Mouse (Mus musculus): Measurements from ENCODE around the gene Yars2.
A peak's percentile ranks its signal among the peaks of the same experiment; 100 is the strongest.
"Not testable (repeated sequence)": the region's sequence is repeated elsewhere in the genome, so short reads cannot be mapped to it uniquely, and the experiment has no call there.

The Yars2 gene

DNA sequence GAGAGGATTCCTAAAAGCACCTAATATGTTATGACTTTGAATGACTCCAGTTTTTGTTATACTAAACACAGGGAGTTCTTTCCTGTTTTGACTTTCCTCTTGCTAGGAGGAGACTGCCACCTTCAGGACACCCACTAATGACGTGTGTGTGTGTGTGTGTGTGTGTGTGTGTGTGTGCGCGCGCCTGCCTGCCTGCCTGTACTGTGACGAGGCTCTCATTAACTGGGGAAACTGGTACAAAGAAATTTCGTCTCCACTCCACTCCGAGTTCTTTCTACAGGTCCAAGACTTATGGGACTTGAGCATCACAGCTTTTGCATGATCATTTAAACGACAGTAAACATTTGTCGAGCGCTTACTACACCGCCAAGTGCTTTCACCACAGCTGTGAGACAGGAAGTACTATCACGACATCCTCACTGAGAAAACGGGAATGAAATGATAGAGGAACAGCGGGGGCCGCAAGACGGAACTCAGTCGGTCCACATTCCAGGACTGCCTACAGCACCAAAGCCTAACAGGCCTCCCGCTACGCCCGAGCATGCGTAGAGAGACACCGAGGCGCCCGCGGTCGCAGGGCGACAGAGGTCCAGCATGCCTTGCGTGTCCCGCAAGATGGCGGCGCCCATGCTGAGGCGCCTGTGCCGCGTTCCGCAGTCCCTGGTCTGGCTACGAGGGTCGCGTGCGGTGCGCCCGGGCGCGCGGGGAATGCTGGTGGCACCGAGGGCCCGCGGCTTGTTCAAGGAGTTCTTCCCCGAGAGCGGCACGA is at the start of gene Yars2:
Gene Yars2 (plus strand): TSS at position 597 of the 769 bp plus-strand sequence.
- peak; percentile 75 for DNase-seq (ENCODE audit: low read depth)

DNA sequence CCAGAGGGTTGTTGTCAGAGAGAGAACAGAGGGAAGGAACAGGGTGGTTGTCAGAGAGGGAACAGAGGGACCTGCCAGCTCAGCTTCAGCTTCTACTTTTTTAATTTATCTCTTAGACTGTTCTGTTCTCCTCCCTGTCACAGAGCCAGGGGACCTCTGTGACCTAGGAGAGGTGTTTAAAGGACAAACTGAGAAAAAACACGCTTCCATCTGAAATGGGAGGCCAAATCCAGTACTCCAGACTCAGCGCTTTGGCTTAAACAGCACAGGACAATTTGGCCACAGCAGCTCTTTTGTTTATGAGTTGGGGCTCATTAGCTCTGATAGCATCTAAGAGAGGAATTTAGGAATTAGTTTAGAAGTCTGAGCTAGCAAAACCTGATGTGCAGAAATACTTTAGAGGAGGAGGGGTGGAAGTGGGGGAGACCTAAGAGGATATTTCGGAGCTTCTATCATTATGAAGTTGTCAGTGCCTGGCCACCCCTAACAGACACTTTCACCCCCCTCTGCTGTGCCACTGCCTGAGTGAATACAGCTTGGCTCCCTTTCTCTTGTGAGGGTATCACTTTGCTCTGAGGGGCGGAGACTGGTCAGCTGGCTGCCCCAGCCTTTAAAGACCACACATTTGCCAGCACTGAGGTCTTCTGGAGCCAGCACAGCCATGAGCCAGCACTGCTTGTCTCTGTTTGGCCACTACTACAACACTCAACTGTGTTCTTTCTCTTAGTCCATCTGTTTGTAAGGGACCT is 49.3 kb upstream of the Yars2 start:
- no peak for DNase-seq (ENCODE audit: low read depth)

DNA sequence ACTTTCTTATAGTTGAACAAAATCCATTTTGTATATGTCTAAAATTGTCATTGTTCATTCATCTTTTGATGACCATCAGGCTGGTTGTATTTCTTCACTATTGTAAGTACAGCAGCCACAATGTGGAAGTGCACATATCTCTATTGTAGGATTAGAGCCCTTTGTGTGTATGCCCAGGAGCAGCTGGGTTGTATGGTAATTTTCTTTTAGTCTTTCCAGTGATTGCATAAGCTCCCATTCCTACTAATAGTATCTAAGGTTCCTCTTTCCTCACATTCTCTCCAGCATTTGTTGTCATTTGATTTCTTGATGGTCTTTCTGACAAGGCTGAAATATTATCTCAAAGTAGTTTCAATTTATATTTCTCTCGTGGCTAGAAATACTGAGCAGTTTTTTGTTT is 47.5 kb upstream of the Yars2 start:
- DNase-seq (ENCODE audit: low read depth): no peak

DNA sequence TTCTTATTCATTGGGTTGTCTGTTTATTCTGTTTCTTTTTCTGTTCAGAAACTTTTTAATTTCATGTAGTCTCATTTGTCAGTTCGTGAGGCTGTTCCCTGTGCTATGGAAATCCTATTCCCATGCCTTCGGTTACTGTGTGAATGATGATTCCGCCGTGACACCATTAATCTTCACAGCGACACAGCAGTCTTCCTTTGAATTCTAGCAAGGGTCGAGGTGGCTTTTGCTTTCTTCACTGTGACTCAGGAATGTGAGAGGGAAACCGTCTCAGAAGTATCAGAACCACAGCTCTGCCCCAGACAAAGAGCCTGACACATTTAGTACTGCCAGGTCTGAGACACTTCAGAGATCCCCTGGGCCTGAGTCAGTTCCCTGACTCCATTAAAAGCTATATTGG is 46.9 kb upstream of the Yars2 start:
- no peak for DNase-seq (ENCODE audit: low read depth)

- DNase-seq (ENCODE audit: low read depth): no peak
These were observed 46.1 kb upstream of the Yars2 start for GRCm38 (mm10) chr16:16256672-16257071.

GRCm38 (mm10) chr16:16260882-16261281 is 41.9 kb upstream of the Yars2 start:
- no peak for DNase-seq (ENCODE audit: low read depth)

- no peak for DNase-seq (ENCODE audit: low read depth)
These were observed 41.3 kb upstream of the Yars2 start for GRCm38 (mm10) chr16:16261481-16261880.

DNA sequence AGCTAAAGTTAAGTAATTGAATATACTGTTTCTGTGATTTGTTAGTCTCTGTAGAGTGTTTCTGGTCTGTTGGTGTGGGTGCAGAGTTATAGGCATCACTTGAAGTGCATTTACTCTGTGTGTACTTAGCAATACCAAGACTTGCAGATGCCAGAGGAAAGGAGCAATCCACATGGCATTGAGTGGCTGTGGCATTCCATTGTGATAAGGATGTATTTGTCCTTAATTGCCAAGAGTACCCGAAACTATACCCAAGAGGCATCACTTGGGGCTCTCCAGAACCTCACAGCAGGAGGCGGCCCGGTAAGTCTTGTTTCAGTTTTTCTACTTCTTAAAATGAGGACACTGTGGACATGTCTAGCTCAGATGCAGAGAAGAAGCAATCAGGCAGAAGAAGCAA is 40.3 kb upstream of the Yars2 start:
- no peak for DNase-seq (ENCODE audit: low read depth)

DNA sequence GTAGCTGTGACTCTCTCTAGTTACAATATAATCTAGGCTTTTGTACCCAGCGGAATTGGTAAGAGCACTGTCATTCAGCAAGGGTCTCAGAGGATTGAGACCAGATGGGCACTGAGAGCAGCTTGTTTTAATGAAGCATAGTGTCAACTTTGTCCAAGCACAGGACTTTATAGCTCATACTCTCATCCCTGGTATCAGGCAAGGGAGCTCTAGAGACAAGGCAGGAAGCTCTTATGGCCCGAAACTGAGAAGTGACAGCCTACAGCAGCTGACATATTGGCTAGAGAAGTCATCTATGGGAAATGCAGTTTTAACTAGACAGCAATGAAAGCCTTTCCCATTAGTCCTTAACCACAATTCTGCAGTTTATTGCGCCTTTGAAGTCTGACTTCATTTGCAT is 29.8 kb upstream of the Yars2 start:
- no peak for DNase-seq (ENCODE audit: low read depth)

DNA sequence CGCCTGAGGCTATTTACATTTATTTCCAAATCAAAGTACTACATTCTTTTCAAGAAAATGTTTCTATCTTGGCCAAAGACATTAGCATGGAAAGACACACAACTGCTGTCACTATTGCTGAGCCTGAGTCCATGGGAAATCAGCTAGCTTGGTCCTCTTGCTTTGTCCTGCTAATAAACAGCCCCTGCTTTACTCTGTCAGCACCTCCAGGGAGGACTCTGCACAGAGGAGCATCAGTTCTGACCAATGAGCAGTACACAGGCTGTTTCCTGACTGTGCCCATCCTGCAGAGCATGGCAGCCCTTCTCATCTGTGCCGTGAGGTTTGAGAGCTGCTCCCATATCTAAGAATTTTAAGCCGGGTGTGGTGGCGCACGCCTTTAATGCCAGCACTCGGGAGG is 29.0 kb upstream of the Yars2 start:
- DNase-seq (ENCODE audit: low read depth): no peak

GRCm38 (mm10) chr16:16303138-16303827 is 518 bp downstream of the Yars2 start:
- peak; percentile 22 for DNase-seq (ENCODE audit: low read depth)

DNA sequence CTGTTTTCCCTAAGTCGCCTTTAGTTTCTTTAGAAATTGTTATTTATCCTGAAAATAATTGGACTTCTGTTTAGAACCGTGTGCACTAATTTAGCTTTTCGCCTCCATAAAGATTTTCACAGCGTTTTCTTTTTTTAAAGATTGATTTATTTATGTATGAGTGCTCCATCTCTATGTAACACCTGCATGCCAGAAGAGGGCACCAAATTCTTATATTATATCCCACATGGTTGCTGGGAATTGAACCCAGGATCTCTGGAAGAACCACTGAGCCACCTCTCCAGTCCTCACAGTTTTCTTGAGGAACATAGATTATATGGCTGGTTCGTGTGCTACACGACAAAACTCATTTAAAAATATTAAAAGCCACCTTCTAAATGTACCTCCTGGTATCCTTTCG is 1.1 kb downstream of the Yars2 start:
- no peak for DNase-seq (ENCODE audit: low read depth)

DNA sequence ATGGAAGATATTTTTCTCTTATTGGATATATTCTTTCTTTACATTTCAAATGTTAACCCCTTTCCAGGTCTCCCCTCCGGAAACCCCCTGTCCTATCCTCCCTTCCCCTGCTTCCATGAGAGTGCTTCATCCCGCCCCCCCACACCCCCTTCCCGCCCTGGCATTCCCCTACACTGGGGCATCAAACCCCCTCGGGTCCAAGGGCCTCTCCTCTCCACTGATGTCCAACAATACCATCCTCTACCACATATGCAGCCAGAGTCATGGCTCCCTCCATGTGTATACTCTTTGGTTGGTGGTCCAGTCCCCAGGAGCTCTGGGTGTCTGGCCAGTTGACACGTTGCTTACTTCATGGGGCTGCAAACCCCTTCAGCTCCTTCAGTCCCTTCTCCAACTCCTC is 8.6 kb downstream of the Yars2 start:
- DNase-seq (ENCODE audit: low read depth): no peak

GRCm38 (mm10) chr16:16325775-16326336 is 23.1 kb downstream of the Yars2 start:
- no peak for DNase-seq (ENCODE audit: low read depth)

- DNase-seq (ENCODE audit: low read depth): no peak
These were observed 43.7 kb downstream of the Yars2 start for GRCm38 (mm10) chr16:16346420-16346819.

- no peak for DNase-seq (ENCODE audit: low read depth)
These were observed 55.1 kb downstream of the Yars2 start for GRCm38 (mm10) chr16:16357908-16358307.

DNA sequence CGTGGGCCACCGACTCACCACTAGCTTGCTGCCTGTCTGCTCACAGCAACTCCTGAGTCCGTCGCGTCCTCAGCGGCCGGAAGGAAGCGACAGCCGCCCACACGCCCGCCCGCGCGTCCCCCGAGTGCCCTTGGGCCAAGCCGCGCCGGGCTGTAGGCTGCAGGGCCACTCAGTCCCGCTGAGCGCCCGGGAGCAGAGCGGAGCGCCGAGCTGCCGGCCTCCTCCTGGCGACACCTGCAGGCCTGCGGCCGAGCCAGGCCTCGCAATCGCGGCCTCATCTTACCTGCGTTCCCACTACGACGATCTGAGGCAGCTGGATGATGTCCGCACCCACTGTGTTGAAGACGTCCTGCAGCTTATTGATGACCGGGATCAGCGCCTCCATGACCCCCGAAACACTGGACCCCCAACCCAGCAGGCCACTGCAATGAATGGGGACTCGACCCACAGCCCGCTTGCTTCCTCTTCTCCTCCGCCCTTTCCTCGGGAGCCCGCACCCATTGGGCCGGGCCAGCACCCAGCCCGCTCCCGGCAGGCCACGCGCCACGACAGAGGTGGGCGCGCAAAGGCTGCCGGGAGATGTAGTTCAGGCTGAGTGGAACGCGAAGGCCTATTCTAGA is 55.8 kb downstream of the Yars2 start, which contains the start of gene Dnm1l:
Gene Dnm1l (minus strand): TSS at position 479 of the 620 bp plus-strand sequence.
- DNase-seq (ENCODE audit: low read depth): peak; percentile 78

DNA sequence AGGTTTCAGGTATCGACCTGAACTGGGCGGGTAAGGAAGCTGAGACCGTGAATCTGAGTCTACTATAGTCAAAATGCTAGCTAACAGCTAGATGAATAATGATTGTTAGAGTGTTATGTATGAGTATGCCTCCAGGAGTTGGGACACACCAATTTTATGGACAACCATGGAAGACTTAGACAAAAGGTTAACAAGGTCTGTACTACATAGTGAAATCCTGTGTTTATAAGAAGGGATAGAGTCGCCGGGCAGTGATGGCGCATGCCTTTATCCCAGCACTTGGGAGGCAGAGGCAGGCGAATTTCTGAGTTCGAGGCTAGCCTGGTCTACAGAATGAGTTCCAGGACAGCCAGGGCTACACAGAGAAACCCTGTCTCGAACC is 56.3 kb downstream of the Yars2 start:
- DNase-seq (ENCODE audit: low read depth): not testable (repeated sequence)

All from c-Kit-positive CD71-negative TER-119-negative erythroid progenitor cells, embryonic 14.5 days (primary cell).